Mouse (Mus musculus) skeletal muscle tissue, adult 2 months (tissue): Measurements from ENCODE around the gene Fktn.
A peak's percentile ranks its signal among the peaks of the same experiment; 100 is the strongest.
"Not testable (repeated sequence)": the region's sequence is repeated elsewhere in the genome, so short reads cannot be mapped to it uniquely, and the experiment has no call there.

Experiments used
- DNase-seq: peaks from one replicate; pipeline ENCODE4 v3.0.0-alpha.2; 2012; ENCODE audit warnings: low read depth, low spot score

The Fktn gene

DNA sequence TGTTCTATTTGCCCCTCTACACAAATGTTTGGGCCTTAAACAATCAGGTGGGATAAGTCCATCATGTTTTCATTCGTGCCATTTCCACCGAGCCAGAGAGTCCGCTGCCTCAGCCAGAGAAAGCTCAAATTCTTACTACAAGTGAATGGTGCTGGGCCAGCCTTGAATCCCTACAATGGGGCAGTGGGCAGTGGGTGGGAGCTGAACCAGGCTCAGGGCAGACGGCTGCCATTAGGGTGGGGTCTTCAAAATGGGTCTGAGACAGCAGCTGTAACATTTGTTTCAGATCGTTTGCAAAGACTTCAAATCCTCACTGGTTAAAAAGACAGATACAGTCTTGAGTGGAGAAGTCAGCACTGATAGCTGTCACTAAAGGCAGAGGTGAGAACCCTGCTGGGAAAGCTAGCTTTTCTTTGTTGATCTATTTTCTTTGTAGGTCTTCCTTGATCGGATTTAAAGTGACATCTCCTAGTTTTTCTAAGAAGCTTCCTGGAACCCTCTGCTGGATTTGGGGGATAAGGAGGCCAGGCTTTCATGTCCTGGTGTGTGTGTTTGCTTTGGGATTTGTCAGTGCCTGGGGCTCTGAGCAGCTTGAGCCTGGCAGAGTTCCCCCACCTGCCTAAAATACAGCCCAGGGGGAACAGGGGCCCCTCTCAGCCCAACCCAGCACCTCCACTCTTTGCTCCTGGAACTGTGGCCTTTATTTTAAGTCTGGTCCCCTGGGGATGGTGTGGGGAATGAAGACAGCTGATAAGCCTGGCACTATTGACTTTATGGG is 57.3 kb downstream of the Fktn start:
- no peak for DNase-seq

DNA sequence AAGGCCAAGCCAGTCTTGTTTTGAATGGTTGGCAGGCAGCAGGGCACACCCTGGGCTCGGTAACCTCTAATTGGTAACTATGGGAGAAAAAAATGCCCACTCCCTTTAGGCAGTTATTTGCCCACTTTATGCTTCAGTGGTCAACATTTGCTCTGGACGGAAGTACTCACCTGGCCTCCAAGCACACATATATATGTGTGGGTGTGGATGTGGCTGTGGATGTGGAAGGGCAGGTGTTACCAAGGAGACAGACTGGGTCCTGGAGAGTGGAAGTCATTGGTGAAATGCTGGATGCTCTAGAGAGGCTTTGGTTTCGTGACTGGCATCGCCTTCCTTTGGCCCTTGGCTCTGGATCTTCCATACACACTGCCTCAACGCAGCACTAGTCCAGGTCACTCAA is 58.2 kb downstream of the Fktn start:
- DNase-seq = no peak

DNA sequence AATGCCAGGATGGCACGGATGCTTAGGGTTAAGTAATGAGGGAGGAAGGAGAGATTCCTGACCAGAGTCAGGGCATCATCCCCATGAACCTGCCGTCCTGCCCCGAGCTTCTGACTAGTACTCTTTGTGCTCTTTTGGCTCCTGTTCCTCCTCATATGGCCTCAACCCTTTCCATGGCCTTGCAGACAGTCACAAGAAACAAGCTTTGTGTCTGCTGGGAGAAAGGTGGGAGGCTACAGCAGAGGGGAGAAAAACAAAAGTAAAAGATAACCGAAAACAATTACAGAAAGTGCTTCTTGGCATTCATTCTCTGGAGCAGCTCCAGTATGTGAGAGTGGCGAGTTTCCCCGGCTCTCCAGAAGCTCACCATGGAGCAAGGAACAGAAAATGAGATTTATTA is 60.1 kb downstream of the Fktn start:
- no peak for DNase-seq

DNA sequence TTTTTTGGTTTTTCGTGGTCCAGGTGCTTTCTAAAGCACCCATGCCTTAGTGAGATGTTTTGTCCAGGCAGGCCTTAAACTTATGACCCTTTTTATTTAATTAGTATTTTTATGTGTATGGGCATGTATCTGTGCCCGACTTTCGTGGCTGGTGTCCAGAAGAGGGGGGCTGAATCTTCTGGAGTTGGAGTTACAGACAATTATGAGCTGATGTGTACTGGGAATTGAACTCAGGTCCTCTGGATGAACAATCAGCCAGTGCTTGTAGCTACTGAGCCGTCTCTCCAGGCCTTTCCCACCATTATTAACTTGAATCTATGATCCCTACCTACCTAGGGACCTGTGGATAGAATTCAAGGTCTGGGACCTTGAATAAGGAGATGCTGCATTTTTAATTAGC is 67.6 kb downstream of the Fktn start:
- no peak for DNase-seq

DNA sequence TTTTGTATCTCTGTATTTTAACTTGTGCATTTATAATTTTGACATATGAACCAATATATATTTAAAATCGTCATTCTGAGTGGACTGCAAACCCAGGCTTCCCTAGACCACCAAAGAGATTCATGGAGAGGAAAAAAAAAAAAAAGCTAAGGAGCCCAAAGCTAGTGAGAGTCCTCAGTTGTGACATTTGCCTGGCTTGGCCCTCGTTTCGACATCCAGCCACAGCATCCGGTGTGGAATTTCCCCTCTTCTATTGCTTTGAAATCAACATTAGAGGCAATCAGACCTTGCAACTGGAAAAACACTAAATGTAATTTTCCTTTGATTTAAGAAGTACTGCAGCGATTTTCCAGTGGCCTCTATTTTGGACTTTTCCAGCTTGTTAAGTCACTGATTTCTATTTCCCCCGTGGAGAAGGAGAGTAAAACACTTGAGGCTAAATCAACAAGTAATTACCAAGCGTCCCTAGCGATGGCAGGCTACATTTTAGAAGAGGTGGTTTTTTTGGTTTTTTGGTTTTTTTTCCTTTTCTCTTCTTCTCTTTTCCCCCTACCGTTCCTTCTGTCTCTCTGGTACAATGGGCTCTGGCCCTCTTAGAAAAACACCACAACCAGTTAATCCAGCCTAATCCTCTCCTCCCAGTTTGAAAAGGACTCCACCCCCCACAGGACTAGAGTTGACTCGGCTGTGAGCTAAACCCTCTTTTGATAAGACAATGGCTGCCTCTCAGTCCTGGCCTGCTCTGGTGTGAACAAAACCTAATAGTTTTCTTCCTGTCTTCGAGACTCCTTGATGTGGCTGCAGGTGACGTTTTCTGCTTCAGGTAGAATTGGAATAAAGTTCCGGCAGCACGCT is 68.6 kb downstream of the Fktn start:
- no peak for DNase-seq

DNA sequence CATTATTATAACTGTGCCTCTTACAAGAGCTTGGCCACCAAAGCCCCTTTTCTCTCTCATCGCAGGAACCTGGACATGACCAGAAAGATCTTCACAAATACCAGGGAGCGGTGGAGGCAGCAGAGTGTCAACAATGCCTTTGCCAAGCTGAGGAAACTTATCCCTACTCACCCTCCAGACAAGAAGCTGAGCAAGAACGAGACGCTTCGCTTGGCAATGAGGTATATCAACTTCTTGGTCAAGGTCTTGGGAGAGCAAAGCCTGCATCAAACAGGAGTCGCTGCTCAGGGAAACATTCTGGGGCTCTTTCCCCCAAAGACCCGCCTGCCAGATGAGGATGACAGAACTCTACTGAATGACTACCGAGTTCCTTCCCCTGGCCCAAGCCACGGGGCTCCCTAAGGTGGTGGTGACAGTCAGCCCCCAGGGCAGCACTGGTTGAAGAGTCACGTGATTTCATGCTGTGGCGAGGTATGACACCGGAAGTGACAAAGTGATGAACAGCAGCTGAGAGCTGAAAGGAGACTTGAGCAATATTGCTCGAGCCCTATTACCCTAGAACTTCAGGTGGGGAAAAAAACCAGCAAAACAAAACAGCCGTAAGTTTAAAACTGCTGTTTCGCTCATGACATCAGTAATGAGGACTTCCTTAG is 72.1 kb downstream of the Fktn start:
- DNase-seq = no peak

DNA sequence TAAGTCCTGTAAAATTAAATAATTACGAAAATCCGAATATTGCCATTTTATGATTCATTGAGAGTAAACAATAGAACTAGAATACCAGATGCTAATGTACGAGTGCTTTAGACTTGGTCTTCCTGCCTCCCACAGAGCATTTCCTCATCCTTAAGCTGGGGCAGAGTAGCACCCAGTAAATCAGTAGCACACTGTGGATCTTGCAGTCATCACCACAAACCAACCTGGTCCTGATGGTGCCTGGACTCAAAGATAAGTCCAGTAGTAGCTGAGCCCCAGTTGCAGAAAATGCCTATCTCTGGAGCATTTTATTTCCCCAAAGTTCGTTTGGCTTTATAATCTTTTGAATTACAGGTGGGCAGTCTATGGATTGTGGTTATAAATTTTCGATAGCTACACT is 73.1 kb downstream of the Fktn start:
- DNase-seq = no peak

DNA sequence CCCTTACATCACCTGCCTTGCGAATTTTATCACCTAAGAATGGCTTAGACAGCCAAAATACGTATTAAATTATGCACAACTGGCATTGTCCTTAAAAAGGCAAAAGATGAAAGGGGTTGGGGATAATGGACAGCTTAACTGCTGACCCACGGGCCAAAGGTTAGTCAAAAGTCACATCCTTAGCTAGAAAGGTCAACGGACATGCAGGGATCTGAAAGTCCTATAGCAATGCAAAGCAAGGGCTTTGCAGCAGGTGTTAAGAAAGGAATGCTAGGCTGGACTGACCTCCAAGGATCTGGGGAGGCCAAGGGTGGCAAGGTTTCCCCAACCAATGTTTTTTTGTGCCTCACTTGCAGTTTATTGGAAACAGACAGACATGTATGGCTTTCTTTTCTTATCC is 75.5 kb downstream of the Fktn start:
- no peak for DNase-seq

DNA sequence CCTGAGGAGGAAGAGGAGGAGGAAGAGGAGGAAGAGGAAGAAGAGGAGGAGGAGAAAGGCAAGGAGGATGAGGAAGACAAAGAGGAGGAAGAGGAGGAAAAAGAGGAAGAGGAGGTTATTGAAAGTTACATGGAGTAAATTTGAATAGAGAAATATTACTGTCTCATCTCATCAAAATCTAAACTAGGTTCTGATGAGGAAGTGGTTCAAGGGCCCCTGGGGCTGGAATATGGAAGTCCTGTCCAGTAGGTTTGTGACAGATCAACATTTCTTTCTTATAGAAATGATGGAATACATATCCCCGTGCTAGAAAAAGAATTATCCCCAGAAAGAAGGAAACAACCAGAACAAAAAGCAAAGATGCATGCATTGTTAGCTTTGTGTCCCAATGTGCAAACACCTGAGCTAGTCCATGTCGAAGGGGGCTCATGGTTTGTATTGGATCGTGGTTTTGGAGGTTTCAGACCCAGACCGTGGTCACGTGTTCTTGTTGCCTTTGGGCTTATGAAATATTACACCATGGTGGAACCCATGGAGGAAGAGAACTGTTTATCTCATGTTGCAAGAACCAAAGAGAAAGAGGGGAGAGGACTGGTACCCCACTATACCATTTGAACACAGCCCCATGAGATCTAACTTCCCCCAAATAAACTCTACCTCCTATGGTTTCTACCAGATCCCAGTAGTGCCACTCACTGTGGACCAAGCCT is 80.6 kb downstream of the Fktn start:
- no peak for DNase-seq

DNA sequence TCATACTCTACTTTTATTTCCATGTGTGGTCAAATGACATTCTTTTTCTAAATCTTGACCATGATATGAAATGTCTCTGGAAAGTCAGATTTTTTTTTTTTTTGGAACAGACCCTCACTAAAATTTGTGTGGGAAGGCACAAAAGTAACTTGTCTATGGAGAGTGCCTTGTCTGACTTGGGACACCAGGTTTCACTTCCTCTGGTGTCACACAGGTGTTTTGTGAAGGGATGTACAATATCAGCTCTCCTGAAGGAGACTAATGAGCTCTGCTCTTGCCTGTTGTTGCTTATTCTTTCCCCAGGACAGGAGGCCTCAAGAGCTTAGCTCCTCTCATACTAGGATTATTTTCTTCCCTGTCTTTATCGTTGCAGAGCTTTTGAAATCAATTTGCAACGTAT is 81.3 kb downstream of the Fktn start:
- no peak for DNase-seq

DNA sequence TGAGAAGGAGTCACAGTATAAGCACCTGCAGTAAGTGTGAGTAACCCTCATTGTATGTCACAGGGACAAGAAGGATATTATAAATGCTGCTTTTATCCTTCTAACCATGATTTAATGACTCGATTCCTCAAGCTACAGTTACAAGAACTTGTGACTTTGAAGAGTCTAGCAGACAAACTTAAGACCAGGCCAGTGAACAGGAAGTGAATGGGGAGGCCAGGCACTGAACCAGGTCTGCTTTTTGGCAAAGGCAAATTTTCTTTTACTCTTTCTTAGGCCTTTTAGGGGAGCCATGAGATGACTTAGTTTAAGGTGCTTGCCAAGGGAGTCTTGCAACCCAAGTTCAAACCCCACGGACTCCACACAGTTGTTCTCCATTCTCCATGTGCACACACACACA is 81.9 kb downstream of the Fktn start:
- DNase-seq = no peak

DNA sequence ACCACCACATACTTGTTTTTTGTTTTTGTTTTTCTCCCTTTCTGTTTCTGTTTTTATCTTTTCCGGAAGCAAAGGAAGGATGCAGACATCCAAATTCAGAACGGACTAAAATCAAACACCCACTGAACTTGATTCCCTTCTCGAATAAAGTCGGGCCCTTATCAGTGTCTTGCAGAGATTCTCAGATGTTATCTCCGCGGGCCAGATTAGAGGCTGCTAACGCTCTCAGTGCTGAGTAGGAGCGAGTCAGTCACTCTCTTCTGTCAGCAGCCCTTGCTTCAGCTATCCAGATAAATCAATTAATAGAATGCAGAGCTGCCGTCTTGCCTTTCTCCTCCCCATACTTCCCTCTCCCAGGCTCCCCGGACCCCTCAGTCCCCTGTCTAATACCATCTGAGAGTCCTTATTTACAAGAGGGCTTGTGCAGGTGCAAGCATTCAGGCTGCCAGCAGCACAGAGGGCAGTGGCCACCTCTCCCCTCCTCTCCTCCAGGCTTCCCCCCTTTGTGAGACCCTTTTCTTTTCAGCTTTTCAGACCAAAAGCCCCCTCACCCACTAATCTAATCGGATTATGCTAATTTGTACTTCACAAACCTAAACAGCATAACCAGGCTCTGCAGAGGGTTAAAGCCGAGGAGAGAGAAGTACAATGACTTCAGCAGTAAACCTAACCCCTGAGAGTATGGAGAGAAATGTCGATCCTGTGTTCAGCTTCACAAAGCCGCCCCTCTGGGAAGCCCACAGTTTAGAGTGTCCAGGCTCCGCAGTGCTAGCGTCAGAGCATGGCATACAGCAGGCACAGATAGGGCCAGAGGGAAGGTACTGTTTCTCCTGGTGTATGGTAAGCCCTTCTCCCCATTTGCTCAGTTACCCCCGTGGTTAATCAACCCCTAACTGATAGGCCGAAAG is 83.3 kb downstream of the Fktn start:
- DNase-seq = no peak

DNA sequence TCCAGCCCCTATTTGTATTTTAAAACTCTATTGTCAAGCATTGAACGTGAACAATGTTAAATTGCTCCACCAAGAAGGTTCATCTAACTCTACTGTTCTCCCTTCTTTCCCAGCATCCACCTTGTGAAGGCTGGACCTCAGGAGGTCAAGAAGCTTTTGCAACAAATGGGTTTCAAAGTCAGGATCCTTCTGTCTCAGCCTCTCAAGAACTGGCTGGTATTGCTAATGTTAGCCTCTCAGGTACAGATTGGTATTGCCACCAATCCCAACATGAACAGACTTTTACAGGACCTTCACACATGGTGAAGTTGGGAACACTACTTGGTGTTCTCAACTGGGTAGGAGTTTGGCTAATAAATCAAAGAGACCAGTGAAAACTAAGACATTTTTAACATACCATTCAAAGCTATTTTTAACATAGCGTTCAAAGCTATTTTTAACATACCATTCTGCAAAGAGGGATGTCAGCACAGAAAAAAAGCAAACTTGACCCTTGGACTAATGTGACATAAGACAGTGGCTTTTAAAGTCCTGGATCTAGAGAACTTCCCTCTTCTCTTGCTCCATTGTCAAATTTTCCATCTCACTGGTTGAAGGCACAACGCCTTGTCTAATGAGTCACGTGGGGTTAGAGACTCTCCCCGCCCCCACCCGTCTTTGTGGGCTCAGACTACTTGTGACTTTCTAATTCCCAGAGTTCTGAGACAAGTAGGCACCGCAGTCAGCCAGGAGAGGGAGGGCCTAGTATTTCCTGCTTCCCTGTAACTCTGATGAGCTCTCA is 85.3 kb downstream of the Fktn start:
- DNase-seq = no peak

DNA sequence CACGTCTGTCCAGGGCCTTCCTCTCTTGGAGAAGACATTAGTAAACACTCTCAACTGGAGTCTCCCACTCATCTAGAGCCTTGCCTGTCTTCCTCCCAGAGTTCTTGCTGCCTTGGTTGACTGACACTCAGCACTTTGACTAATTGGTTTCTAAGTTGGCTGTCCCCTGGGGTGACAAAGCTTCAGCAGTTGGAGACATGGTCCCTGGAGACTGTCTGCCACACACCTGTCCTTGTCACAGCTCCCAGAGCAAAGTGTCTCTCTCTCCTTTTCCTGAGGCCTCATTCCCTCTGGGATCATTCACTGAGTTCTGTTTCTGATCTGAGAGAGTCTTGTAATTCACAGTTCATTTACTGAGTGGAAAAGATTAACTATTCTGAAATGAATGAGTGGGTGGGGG is 86.0 kb downstream of the Fktn start:
- no peak for DNase-seq

DNA sequence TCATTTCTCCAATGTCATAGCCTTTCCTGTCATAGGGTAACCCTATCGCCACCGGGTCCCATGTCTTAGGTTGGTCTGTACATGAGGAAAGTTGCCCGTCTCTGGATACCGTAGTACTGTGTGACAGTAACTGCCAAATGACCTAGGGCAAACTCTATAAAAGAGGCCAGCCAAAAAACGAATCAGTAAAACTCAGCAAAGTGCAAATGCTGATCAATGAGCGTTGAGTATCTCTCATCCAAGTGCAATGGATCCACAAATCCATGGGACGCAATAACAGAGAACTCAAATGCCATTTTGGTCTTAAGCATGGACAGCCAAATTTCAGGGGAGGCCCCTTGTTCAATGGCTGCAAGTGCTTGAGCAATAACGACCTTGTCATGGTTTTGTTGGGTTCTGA is 89.9 kb downstream of the Fktn start:
- not testable (repeated sequence) for DNase-seq

DNA sequence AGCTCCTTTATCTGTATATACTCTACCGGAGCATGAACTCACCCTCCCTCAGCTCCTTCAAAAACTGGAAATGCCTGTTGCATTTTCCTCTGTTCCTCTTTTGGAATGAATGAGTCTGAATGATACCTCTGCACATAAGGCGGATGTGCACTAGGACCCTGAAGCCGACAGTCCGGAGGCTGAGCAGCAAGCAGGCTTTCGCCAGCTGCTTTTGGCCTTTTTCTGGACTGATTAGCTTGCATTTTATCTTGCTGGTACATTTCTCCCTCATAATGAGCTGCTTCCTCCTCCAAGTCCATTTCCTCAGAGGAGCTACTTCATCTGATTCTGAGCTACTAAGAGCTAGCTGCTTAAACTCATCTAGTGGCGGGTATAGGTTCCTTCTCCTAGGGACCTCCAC is 92.6 kb downstream of the Fktn start:
- DNase-seq = not testable (repeated sequence)

DNA sequence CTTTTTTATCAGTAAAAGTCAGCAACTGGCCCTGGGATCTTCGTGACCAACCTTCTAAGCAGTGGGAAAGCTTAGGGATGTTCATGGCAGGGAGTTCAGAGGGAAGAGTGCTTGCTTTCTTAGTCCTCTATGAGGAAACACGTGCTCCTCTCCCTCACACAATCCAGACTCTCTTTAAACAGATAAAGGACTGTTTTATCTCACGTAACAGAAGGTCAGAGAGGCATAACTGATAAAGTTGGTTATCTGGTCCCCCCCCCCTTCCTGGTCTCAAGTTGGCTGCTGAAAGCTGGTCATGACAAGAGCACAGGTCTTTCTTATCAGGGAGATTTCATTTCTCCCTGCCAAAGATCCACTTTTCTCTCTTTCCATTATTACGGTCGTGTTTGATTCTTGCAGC is 104.5 kb downstream of the Fktn start:
- no peak for DNase-seq

DNA sequence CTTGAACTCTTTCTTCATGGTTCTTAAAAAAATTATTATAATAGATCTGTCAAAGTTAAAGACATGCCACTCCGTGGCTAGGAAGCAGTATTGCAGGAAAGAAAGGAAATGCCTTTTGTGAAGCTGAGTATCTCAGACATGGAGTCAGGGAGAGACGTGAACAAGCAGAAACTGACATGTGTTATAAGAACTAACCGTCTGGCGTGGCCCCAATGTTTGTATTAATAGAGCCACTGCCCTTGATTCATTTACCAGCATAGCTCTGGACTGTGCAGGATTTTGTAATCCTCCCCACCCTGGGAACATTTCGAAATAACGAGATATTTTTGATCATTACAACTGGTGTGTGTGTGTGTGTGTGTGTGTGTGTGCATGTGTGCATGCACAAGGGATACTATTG is 109.9 kb downstream of the Fktn start:
- DNase-seq = peak; percentile 74

DNA sequence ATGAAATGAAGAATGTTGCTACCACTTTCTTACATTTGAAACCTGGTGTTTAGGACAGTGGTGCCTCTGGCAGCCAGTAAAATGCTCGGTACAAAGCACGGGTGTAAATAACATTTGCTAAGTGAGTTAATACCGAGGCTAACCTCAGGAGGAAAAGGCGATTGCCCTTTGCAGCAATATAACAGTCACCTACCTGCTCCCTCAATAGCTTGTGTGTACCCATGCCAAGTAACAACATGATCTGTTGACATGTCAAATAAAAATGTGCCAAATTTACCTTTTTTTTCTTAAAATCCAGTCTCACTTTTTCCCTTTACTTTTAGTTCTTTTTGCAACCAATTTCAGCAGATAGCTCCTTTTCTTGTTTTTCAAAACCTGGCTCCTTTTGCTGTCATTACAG is 111.0 kb downstream of the Fktn start:
- DNase-seq = no peak
